Mouse (Mus musculus) gastrocnemius, postnatal 36 days (tissue): Measurements from ENCODE around the gene Olfr430. TPM values are rescaled to one million over a fixed set of nuclear protein-coding genes. Genes with fewer than 3 reads are reported as not detected.

ENCODE experiments used
- total RNA-seq, 2 experiments: library from RNA; stranded (reverse); gene quantifications; 2 replicates each; pipeline ENCODE4 v1.2.3; 2021

Olfr430 gene
- total RNA-seq, 2 experiments from 2014 or later, result not detected

Other genes starting within 250 kb of the Olfr430 start
- 1 to 10 TPM in 1 of 2 experiments, under 1 TPM in 1; 0.84 to 1.2 TPM for gene Ifi211, start 153.6 kb upstream of the Olfr430 start, total RNA-seq
- gene Mndal, start 124.1 kb upstream of the Olfr430 start, total RNA-seq, result 1 to 10 TPM; 2.7 to 5.2 TPM
- gene Ifi203, start 123.9 kb upstream of the Olfr430 start, total RNA-seq, result 1 to 10 TPM; 3.3 to 3.9 TPM
- not detected for gene Ifi202b, start 83.9 kb upstream of the Olfr430 start, total RNA-seq
- gene Ifi205, start 34.8 kb upstream of the Olfr430 start, total RNA-seq, result 1 to 10 TPM; 6.5 to 8.5 TPM
- gene Olfr433, start 25.9 kb upstream of the Olfr430 start, total RNA-seq, result not detected
- not detected for gene Olfr432, start 17.4 kb upstream of the Olfr430 start, total RNA-seq
- gene Olfr429, start 17.7 kb downstream of the Olfr430 start, total RNA-seq, result not detected
- not detected for gene Olfr427, start 30.3 kb downstream of the Olfr430 start, total RNA-seq
- gene Olfr231, start 54.6 kb downstream of the Olfr430 start, total RNA-seq, result not detected
- gene Olfr424, start 64.9 kb downstream of the Olfr430 start, total RNA-seq, result not detected
- not detected for gene Olfr420, start 89.0 kb downstream of the Olfr430 start, total RNA-seq
- gene Spta1, start 106.2 kb downstream of the Olfr430 start, total RNA-seq, result under 1 TPM; 0.15 to 0.18 TPM
- not detected for gene Olfr419, start 185.5 kb downstream of the Olfr430 start, total RNA-seq